Mouse (Mus musculus): Measurements from ENCODE around the gene Ksr1. TPM values are rescaled to one million over a fixed set of nuclear protein-coding genes. Genes with fewer than 3 reads are reported as not detected.

Ksr1 gene
- total RNA-seq, 2 experiments from 2014 or later, result 94.1 to 106 TPM

- no peak for DNase-seq (ENCODE audit: low spot score in 2 of 2)
Observed at GRCm38 (mm10) chr11:79069453-79070153, 76.6 kb downstream of the Ksr1 start.

DNA sequence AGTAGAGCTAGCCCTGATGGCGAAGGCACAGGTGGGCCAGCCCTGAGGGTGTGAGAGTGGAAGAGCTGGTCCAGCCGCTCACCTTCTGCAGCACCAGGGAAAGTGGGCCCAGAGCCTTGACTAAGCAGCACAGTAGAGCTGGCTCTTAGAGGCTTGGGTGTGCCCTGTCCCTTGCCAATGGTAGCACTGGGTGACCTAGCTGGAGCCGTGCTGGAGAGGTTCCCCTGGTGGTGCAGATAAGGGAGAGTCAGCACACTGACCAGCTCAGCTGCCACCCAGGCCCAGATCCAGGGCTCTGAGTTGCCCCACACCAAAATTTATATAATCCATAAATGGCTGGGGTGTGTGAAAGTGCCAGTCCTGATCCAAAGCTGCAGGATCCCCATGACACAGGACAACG, 79.0 kb downstream of the Ksr1 start:
- DNase-seq (ENCODE audit: low spot score in 2 of 2), result no peak

DNA sequence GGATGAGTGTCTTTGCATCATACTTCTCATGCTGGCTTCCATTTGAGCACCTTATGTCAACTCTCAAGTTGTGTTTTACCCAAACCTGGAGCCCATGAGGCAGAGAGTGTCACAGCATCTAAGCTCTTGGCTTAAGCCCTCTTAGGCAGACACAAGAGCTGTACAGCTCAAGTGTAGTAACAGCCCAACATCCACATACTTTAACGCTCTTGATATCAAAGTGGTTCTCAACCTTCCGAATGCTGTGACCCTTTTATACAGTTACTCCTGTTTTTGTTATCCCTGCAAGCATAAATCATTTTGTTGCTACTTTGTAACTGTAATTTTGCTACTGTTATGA, 80.0 kb downstream of the Ksr1 start:
- no peak for DNase-seq (ENCODE audit: low spot score in 2 of 2)

DNA sequence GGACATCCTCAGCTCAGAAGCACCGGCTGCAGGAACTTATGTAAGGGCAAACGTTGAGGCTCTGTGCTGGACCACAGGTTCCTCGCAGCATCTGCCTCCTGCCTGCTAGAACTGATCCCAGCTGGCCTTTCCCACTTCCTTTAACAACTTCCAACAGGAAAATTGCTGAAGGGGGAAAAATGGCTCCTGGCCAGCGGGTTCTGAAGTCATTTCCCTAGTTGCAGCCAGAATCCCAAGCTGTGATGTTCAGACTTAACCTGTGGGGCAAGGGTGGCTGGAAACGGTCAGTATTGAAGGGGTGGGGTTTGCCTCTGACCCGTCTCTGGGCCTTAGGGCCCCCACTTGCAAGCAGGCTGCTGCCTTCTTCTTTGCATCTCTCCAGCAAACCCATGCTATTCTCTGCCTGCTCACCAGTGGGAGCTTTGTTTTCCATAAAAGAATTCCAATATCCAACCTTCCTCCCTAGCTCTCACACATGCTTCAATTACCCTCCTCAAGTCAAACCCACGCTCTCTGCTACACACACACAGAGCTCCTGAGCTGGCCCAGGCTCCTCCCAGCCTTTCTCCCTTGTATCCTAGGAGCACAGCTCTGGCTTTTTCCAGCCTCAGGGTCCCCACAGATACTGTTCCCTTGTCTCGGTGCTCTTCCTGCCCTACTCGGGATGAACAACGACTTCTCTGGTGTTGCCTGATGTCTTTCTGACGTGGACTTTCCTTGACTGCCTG, 80.6 kb downstream of the Ksr1 start:
- DNase-seq (ENCODE audit: low spot score in 2 of 2), result peak in 1 of 2 experiments; percentile 51

GRCm38 (mm10) chr11:79064311-79064710, 81.9 kb downstream of the Ksr1 start:
- DNase-seq (ENCODE audit: low spot score in 2 of 2), result no peak

DNA sequence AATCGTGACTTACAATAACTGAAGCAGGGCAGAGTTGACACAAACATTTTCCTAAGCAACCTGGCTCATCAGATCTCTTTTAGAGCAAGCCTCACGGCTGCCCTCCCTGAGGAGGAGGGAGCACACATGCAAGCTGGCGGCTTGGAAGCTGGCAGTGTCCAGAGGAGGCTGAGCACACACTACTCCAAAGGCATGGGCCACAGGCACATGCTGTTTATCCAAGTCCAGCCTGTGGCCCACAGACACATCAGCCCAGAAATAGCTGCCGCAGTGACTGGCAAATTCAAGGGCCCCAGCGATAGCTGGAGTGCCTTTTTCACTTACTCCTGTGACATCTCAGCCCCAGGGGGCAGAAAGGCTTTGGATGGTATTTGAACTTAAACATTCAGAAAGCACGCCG, 82.6 kb downstream of the Ksr1 start:
- DNase-seq (ENCODE audit: low spot score in 2 of 2), result no peak

DNA sequence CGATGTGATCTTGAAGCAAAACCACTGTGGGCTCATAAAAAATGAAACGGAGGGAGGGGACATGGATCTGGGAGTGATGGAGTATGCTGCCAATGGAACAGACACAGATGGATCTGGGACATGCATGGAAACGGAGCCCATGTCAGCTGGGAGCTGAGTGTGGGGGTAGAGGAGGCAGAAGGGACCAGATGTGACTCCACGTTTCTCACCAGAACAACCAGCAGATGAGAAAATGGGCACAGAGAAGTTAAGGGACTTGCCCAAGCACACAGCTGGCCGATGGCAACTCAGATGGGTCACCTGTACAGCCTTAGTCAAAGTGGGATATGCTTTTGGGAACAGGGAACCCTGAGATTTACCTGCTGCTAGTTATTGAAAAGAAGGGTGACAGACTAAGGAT, 83.3 kb downstream of the Ksr1 start:
- DNase-seq (ENCODE audit: low spot score in 2 of 2), result no peak

DNA sequence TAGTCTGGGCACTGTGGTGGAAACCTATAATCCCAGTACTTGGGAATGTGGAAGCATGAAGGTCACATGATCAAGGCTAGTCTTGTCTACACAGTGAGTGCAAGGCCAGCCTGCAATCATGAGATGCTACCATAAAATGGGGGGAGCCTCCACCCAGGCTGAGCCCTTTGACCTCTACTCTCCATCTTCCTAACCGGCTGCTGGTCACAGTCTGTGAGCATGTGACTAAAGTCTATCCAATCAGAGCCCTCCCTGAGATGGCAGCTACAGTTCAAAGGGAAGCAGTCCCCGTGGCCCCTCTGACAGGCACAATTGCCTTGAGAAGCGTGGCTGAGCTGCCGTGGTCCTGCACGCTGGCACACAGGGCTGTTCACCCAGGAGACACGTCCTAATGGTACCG, 84.4 kb downstream of the Ksr1 start:
- DNase-seq (ENCODE audit: low spot score in 2 of 2), result no peak

DNA sequence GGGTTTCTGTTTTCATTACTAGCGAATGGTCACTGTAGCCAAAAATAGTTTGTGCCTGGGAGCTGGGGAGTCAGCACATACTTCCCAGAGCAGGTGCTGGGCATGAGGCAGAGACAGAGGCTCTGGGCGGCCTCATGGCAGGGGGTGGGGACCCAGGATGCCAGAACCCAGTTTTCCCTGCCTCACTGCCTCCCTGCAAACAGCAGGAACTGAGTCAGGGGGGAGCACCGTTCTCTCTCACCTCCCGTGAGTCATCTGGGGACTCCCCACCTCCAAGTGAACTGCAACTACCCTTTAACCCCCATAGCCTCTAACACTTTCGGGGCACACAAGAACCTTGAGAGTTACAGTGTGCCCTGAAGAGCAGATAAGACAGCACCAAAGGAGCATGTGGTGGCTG, 86.4 kb downstream of the Ksr1 start:
- DNase-seq (ENCODE audit: low spot score in 2 of 2), result no peak

DNA sequence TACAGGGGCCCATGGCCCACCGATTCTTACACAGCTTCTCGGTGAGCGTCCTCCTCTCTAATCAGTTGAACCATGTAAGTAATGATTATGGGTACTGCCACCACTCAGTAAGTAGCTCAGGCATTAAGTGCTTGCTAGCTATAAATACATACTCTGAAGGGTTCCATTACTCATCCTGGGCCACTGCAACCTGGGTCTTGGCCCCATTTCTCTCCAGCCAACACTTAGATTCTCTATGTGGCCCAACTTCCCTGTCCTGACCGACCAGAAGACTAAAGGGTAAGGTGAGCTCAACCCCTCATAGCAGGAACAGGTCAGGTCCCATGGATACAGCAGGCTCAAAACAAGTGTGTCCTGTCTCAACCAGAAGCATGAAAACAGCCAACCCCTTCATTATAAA, 87.1 kb downstream of the Ksr1 start:
- no peak for DNase-seq (ENCODE audit: low spot score in 2 of 2)

DNA sequence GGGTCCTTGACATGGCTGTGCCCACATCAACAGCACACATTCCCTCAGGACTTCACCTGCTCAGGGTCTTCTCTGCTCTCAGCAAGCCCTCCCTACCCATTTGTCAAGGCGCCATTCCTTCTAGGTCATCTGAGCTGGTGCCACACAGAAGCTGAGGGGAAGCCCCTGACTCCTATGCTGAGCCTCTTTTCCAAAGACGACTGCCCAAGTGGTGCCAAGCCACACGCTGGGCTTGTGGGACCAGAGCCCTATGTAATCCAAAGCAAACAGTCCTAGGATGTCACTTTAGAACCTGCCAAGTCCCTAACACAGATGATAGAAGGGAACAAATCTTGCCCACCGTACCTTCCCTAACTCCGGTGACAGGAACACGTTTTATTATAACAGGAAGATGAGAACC, 87.6 kb downstream of the Ksr1 start:
- DNase-seq (ENCODE audit: low spot score in 2 of 2), result no peak

GRCm38 (mm10) chr11:79057809-79058208, 88.4 kb downstream of the Ksr1 start:
- DNase-seq (ENCODE audit: low spot score in 2 of 2), result no peak

DNA sequence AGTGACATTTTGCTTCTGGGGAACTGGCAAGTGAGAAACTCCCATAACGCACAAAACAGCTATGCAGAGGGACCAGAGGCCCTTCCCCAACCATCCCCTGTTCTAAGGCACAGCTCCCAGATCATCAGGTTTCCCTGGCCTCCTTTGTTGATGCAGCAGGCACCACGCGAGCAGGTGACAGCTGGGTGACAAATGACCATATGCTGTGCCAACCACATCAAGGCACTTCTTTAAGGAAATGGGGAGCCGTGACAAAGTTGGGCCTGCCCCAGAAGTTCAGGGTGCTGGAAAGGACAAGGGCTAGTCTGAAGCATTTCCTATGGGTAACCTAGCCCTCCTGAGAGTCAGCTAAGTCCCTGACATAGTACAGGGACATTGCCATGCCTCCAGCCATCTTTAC, 89.3 kb downstream of the Ksr1 start:
- DNase-seq (ENCODE audit: low spot score in 2 of 2), result no peak

- no peak for DNase-seq (ENCODE audit: low spot score in 2 of 2)
Observed at GRCm38 (mm10) chr11:79056027-79056426, 90.2 kb downstream of the Ksr1 start.

- DNase-seq (ENCODE audit: low spot score in 2 of 2), result no peak
Observed at GRCm38 (mm10) chr11:79055161-79055560, 91.0 kb downstream of the Ksr1 start.

DNA sequence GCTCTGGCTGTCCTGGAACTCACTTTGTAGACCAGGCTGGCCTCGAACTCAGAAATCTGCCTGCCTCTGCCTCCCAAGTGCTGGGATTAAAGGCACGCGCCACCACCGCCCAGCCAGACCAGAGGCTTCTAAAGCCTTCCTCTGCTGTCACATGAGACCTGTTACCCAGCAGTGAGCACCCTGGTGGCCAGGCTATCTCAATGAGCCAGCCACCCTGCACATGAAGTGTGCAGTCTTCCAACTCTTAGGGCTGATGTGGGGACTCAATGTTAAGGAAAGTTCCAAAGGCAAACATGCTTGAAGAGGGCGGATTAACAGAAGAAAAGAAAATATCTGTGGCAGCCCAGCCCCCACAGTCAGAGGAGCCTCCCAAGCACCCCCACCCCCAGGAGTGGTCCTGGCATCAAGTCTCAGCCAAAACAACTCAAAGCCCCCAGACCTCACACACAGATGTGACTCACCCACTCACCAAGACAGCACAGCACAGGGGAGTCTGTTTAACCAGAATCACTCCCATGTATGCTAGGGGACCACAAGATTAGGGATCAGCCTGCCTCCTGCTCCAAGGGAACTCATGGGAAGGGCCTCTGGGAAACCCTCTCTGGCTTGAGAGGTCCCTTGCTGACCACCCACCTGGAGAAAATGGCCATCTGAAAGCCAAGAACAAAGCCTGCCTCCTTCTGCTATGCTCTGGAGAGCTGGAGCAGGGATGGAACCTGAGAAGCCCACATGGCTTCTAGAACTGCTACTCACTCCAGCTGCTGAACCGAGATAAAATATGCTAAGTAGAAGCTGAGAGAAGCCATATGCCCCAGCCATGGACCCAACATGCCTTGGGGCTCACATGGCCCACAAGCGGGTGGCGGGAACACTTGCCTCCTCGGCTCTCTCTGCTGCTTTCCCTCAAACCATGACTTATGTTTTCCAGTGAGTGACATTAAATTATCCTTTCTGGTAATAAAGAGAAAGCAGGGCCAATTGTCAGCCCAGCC, 91.8 kb downstream of the Ksr1 start:
- no peak for DNase-seq (ENCODE audit: low spot score in 2 of 2)

- DNase-seq (ENCODE audit: low spot score in 2 of 2), result no peak
Observed at GRCm38 (mm10) chr11:79053437-79053836, 92.8 kb downstream of the Ksr1 start.

- DNase-seq (ENCODE audit: low spot score in 2 of 2), result no peak
Observed at GRCm38 (mm10) chr11:79052769-79053168, 93.4 kb downstream of the Ksr1 start.

- no peak for DNase-seq (ENCODE audit: low spot score in 2 of 2)
Observed at GRCm38 (mm10) chr11:79051522-79051921, 94.7 kb downstream of the Ksr1 start.

DNA sequence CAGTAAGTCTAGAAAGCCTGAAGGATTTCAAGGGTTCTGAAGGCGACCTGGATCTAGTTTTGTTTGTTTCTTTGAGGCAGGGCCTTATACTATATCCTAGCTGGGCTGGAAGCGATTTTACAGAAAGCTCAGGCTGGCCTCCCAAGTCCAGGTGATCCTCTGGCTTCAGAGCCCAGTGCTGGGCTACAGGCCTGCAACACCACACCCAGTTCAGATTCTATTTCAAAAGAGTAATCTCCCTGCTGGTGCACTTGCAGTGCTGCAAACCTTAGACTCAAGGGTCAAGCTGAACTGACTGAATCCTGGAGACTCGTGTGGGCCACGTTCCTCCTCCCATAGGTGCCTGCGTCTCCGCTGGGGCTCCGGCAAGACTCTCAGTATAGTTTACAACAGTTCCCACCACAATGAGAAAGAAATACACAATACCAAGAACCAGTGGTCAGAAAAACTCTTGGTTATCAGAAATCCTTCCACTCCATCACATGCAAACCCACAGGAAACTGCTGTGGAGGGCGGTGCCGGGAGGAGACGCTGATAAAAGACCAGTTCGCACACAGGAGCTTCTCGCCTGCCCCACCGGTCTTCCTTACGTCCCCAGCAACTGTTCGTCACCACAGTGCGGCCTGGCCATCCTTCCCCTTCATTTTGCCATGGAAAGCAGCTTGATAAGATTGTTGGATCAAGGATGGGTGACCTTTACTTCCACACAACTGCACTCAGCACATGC, 95.3 kb downstream of the Ksr1 start:
- DNase-seq (ENCODE audit: low spot score in 2 of 2), result no peak

- no peak for DNase-seq (ENCODE audit: low spot score in 2 of 2)
Observed at GRCm38 (mm10) chr11:79048906-79049305, 97.3 kb downstream of the Ksr1 start.
